Mouse (Mus musculus) bone marrow, adult 2 months (tissue): ENCODE results near the gene Atp10a.

Experiments used
- CTCF ChIP-seq: fragments of 200-500 bp; IDR thresholded peaks from 2 replicates; pipeline ENCODE4 v1.5.1; 2011; ENCODE audit warnings: low read length, control low read depth; ENCODE audit not compliant: control insufficient read depth, insufficient read depth
- POLR2A ChIP-seq: fragments of 200-500 bp; IDR thresholded peaks from 2 replicates; pipeline ENCODE4 v1.6.1; 2011; ENCODE audit warnings: low read depth, mild to moderate bottlenecking, control low read depth, low read length, borderline replicate concordance; ENCODE audit not compliant: control insufficient read depth

DNA sequence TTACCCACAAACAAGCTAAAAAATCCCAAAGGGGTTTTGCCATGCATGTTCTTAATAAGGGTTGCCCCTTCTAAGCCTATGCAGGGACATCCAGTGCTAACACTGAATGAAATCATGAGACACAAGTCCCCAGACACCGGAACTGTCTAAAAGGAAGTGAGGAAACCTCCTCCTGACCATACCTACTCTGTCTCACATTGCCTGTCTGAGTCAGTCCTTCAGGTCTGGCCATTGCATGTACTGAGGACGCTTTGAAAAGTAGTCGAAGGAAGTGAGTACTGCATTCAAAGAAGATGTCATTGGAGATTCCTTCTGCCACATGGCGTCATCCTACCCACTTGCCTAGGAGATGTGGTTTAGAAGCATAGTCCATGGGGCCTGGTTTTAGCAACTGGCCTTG is 84.9 kb downstream of the Atp10a start:
- no peak for TF ChIP-seq POLR2A
- no peak for TF ChIP-seq CTCF
